Mouse (Mus musculus) bone marrow, adult 2 months (tissue): ENCODE results near the gene Jmy. TPM values are rescaled to one million over a fixed set of nuclear protein-coding genes. Genes with fewer than 3 reads are reported as not detected.

Experiments
- H3K27ac ChIP-seq: fragments of 200-500 bp; 2 replicates; pipeline ENCODE4 v1.5.1; 2012; ENCODE audit warnings: low read depth, mild to moderate bottlenecking, control low read depth, inconsistent platforms, low read length; ENCODE audit not compliant: control insufficient read depth, poor library complexity, insufficient read depth
- H3K4me1 ChIP-seq: fragments of 200-500 bp; 2 replicates; pipeline ENCODE4 v1.6.1; 2011; ENCODE audit warnings: low read length; ENCODE audit not compliant: control insufficient read depth, insufficient read depth
- H3K4me3 ChIP-seq: fragments of 200-500 bp; replicated peaks from 2 replicates; pipeline ENCODE3; 2011; ENCODE audit warnings: mild to moderate bottlenecking, low read depth, low read length, control low read depth; ENCODE audit not compliant: control insufficient read depth
- CTCF ChIP-seq: fragments of 200-500 bp; IDR thresholded peaks from 2 replicates; pipeline ENCODE4 v1.5.1; 2011; ENCODE audit warnings: low read length, control low read depth; ENCODE audit not compliant: control insufficient read depth, insufficient read depth
- POLR2A ChIP-seq: fragments of 200-500 bp; IDR thresholded peaks from 2 replicates; pipeline ENCODE4 v1.6.1; 2011; ENCODE audit warnings: low read depth, mild to moderate bottlenecking, control low read depth, low read length, borderline replicate concordance; ENCODE audit not compliant: control insufficient read depth
- WGBS: fragments of 180-500 bp; shearing (Covaris S2); methylation state at CpG from one replicate; pipeline ENCODE4 v1.1.7; 2018; 5-methylcytosine and 5-hydroxymethylcytosine counted together
- polyA plus RNA-seq: library from polyadenylated mRNA; stranded (reverse); fragments of >200 nt; gene quantifications from 2 replicates; pipeline ENCODE4 v1.2.4, GENCODE M21; 2011; ENCODE audit warnings: low replicate concordance; ENCODE audit not compliant: missing spikeins, insufficient read depth, insufficient read length

Jmy gene
- polyA plus RNA-seq, 1 experiment: 6.1 TPM

GRCm38 (mm10) chr13:93380399-93381063 lies 119.1 kb downstream of the Jmy start:
- WGBS: 72% methylated on average over 8 of the region's 8 CpGs
- TF ChIP-seq POLR2A (no peak), CTCF (no peak)

More at GRCm38 (mm10) chr13:93380399-93381063, 119.1 kb downstream of the Jmy start:
- peaks cover 1% of the 10 kb centered on the region; the same call in 1 of the 2 replicates for H3K4me1 ChIP-seq
- no peak overlapping the region for H3K4me3 ChIP-seq
- peak overlapping the region; percentile 41 for H3K27ac ChIP-seq

Other genes with a start within 250 kb of the Jmy start
- 2.8 and 4.4 TPM in 2 replicates for gene Homer1, start 200.2 kb downstream of the Jmy start, polyA plus RNA-seq
- 1.1 and 2.6 TPM in 2 replicates for gene Bhmt, start 138.2 kb upstream of the Jmy start, polyA plus RNA-seq
- gene Bhmt2, start 174.5 kb upstream of the Jmy start, polyA plus RNA-seq: 1.8 TPM in 1 of 2 replicates, not detected in the other
- gene Dmgdh, start 174.6 kb upstream of the Jmy start, polyA plus RNA-seq: 5.6 TPM in 1 of 2 replicates, not detected in the other